Comparison of ENCODE assay signal across 8 mouse cellular contexts in genomic region chr9:46282631-46283436, GRCm38 (mm10). TPM values are rescaled to one million over a fixed set of nuclear protein-coding genes. Genes with fewer than 3 reads are reported as not detected.
DNase-seq lines count a peak whose midpoint lies in the region; ATAC-seq lines count a peak whose summit lies in the region.

Bud13 (plus strand) TSS chr9:46283008.

- peak within 1 kb of the TSS; percentile 81 for H3K9ac ChIP-seq in hindbrain, embryonic 15.5 days

- peak within 1 kb of the TSS; percentile 77 for H3K27ac ChIP-seq in hindbrain, embryonic 15.5 days (replicated peaks)

- WGBS in hindbrain, embryonic 15.5 days, result under 1% methylated on average over 55 of the region's 55 CpGs

- H3K4me1 ChIP-seq in hindbrain, embryonic 15.5 days (replicated peaks), result peaks cover 18% of the 10 kb centered on the region

- peak within 1 kb of the TSS; percentile 79 for H3K4me2 ChIP-seq in hindbrain, embryonic 15.5 days

- peak; percentile 93 for DNase-seq in T-cell, adult 2 months (ENCODE audit: low spot score)
- DNase-seq in cerebellum, postnatal 36 days, result peak; percentile 90 to 92
- peak; percentile 92 to 95 for DNase-seq in frontal cortex, postnatal 36 days (ENCODE audit: low spot score in 2 of 2)
- DNase-seq in left cerebral cortex, adult 11 months (ENCODE audit: low spot score), result peak; percentile 81
- peak; percentile 94 to 97 for DNase-seq in lung, postnatal 4 days
- peak; percentile 89 for DNase-seq in retina, postnatal 7 days (ENCODE audit: low read depth, low spot score)
- peak; percentile 94 for DNase-seq in urinary bladder, adult 2 months (ENCODE audit: low spot score)

- no peaks in the 10 kb centered on the region for H3K9me3 ChIP-seq in hindbrain, embryonic 15.5 days

- peak; percentile 93 for ATAC-seq in hindbrain, embryonic 15.5 days (ENCODE audit: low FRiP score, low read depth)

- peaks cover 56% of the 10 kb centered on the region for H3K36me3 ChIP-seq in hindbrain, embryonic 15.5 days

- H3K27me3 ChIP-seq in hindbrain, embryonic 15.5 days, result no peaks in the 10 kb centered on the region

- peak within 1 kb of the TSS; percentile 94 for H3K4me3 ChIP-seq in hindbrain, embryonic 15.5 days

RNA-seq across cellular contexts. Expression of gene Bud13, which starts in this region (rescaled TPM):
- polyA plus RNA-seq in hindbrain, embryonic 15.5 days (2015; fragmentation: Nextera tagmentation; extraction: Ambion mirVana), result 15.6 and 18.1 TPM in 2 replicates
- polyA plus RNA-seq in urinary bladder, adult 2 months (2012; rRNA removed), result 9.8 and 9.9 TPM in 2 replicates

Comparison
In these comparisons a context has a peak if more than half of its experiments do, and no peak if none do; other contexts are left out.
1. Peak in every context shown above with its lines: DNase-seq, ATAC-seq, H3K4me3 ChIP-seq and H3K27ac ChIP-seq.